Mouse (Mus musculus): Measurements from ENCODE around the gene Sec14l2.
A peak's percentile ranks its signal among the peaks of the same experiment; 100 is the strongest.

- peak; percentile 97 for TF ChIP-seq POLR2A (IDR thresholded peaks at IDR 0.05; ENCODE audit: low read depth, low read length)
- peak; percentile 91 for TF ChIP-seq SIN3A (IDR thresholded peaks at IDR 0.05; ENCODE audit: low read length)
- no peak for TF ChIP-seq USF1 (IDR thresholded peaks at IDR 0.05; ENCODE audit: low read depth, low read length)
- no peak for TF ChIP-seq CTCF (conservative IDR thresholded peaks at IDR 0.05 in 1 of 2, IDR thresholded peaks at IDR 0.05 in 1 of 2; ENCODE audit: low read depth in 2 of 2, low read length in 2 of 2)
- TF ChIP-seq KAT2A (IDR thresholded peaks at IDR 0.05; ENCODE audit: insufficient replicate concordance, low read length): peak; percentile 58; the same call in 1 of the 2 replicates
- TF ChIP-seq JUND (conservative IDR thresholded peaks at IDR 0.05; ENCODE audit: low read depth, low read length): 0 out of 2 replicates have a peak, but pooled peaks have one; percentile 30
- TF ChIP-seq ZC3H11A (IDR thresholded peaks at IDR 0.05; ENCODE audit: low read depth, low read length): no peak
Measured at GRCm38 (mm10) chr11:4122742-4123579, at the start of gene Sec14l2.

Data from CH12.LX (cell line).